Mouse (Mus musculus): ENCODE data around the gene Cnga1. TPM values are rescaled to one million over a fixed set of nuclear protein-coding genes. Genes with fewer than 3 reads are reported as not detected.
"Not testable (repeated sequence)": the region's sequence is repeated elsewhere in the genome, so short reads cannot be mapped to it uniquely, and the experiment has no call there.

Gene Cnga1
- polyA plus RNA-seq, 1 experiment = not detected

DNA sequence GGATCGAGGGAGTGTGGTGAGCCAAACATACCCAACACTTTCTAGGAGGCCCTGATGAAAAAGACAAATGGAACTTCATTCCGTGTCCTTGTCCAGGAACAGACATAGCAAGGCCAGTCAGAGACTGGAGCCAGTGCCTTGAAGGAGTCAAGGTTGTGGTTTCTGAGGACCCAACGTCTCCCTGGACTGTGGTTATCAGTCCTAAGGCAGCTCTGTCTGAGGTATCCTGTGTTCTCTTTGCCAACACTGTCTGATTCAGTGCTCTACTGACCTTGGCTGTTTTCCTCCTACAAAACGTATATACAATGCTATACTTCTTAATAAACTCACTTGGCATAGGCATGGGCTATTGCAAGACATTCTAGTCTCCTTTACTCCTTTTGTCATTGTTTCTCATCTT lies 26.7 kb downstream of the Cnga1 start:
- 87% methylated on average over 4 of the region's 4 CpGs for WGBS
- Histone ChIP-seq H3K4me1 (ENCODE audit: control insufficient read depth, insufficient read depth, low read length) (no peaks in the 10 kb centered on the region), H3K4me3 (ENCODE audit: insufficient read depth, low read depth, low read length) (no peak overlapping the region), H3K27ac (ENCODE audit: insufficient read depth, low read depth, low read length) (no peak overlapping the region)
- no peak for TF ChIP-seq CTCF (IDR thresholded peaks at IDR 0.05; ENCODE audit: insufficient read depth, low read depth, low read length)
- TF ChIP-seq POLR2A (IDR thresholded peaks at IDR 0.05; ENCODE audit: insufficient read depth, low read depth, low read length) = no peak

- H3K4me1 ChIP-seq (ENCODE audit: control insufficient read depth, insufficient read depth, low read length) = no peaks in the 10 kb centered on the region
- TF ChIP-seq CTCF (IDR thresholded peaks at IDR 0.05; ENCODE audit: insufficient read depth, low read depth, low read length) (no peak), POLR2A (IDR thresholded peaks at IDR 0.05; ENCODE audit: insufficient read depth, low read depth, low read length) (no peak)
- WGBS = 94% methylated on average over 4 of the region's 4 CpGs
- no peak overlapping the region for H3K27ac ChIP-seq (ENCODE audit: insufficient read depth, low read depth, low read length)
- no peak overlapping the region for H3K4me3 ChIP-seq (ENCODE audit: insufficient read depth, low read depth, low read length)
Measured at GRCm38 (mm10) chr5:72603138-72603537, 40.9 kb downstream of the Cnga1 start.

GRCm38 (mm10) chr5:72601006-72601405 lies 43.1 kb downstream of the Cnga1 start:
- 11% methylated on average over 5 of the region's 5 CpGs for WGBS
- no peak overlapping the region for H3K4me3 ChIP-seq (ENCODE audit: insufficient read depth, low read depth, low read length)
- peak; percentile 49; the same call in 1 of the 2 replicates for TF ChIP-seq CTCF (IDR thresholded peaks at IDR 0.05; ENCODE audit: insufficient read depth, low read depth, low read length)
- no peak for TF ChIP-seq POLR2A (IDR thresholded peaks at IDR 0.05; ENCODE audit: insufficient read depth, low read depth, low read length)

GRCm38 (mm10) chr5:72587192-72587681 lies 56.8 kb downstream of the Cnga1 start, which contains the start of gene Gm5868:
Gene Gm5868, minus strand, starts transcription at chr5:72587551.
- TF ChIP-seq POLR2A (IDR thresholded peaks at IDR 0.05; ENCODE audit: insufficient read depth, low read depth, low read length) (no peak), CTCF (IDR thresholded peaks at IDR 0.05; ENCODE audit: insufficient read depth, low read depth, low read length) (no peak)
- WGBS = 5% methylated on average over 38 of the region's 38 CpGs
- Histone ChIP-seq H3K4me1 (ENCODE audit: control insufficient read depth, insufficient read depth, low read length) (peaks cover 7% of the 10 kb centered on the region), H3K27ac (ENCODE audit: insufficient read depth, low read depth, low read length) (no peak within 1 kb of the TSS), H3K4me3 (ENCODE audit: insufficient read depth, low read depth, low read length) (peak within 1 kb of the TSS; percentile 23)

More at GRCm38 (mm10) chr5:72601006-72601405, 43.1 kb downstream of the Cnga1 start:
- H3K27ac ChIP-seq (ENCODE audit: insufficient read depth, low read depth, low read length) = no peak overlapping the region
- no peaks in the 10 kb centered on the region for H3K4me1 ChIP-seq (ENCODE audit: control insufficient read depth, insufficient read depth, low read length)

GRCm38 (mm10) chr5:72586667-72587191 lies 57.3 kb downstream of the Cnga1 start:
- 48% methylated on average over 25 of the region's 25 CpGs for WGBS
- H3K4me3 ChIP-seq (ENCODE audit: insufficient read depth, low read depth, low read length) = peak overlapping the region; percentile 23; the same call in 1 of the 2 replicates
- H3K27ac ChIP-seq (ENCODE audit: insufficient read depth, low read depth, low read length); H3K4me1 ChIP-seq (ENCODE audit: control insufficient read depth, insufficient read depth, low read length): not testable (repeated sequence)

DNA sequence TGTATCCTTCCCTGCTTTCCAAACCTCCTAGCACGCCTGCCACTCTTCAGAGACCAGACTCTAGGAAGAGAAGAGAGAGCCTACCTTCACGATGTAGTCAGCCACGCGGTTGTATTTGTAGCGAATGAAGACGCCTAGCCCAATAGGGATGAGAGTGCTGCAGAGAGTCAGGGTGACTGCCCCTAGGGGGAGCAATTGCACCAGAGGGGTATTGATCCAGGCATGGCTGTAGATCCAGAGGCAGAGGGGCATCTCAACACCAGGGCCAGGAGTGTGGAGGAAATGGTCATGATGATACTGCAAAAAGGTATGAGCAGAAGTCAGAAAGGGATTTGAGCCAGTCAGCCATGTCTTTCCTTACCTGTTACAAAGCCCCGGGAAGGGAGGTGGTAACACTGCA lies 58.0 kb downstream of the Cnga1 start:
- not testable (repeated sequence) for H3K27ac ChIP-seq (ENCODE audit: insufficient read depth, low read depth, low read length); H3K4me3 ChIP-seq (ENCODE audit: insufficient read depth, low read depth, low read length); H3K4me1 ChIP-seq (ENCODE audit: control insufficient read depth, insufficient read depth, low read length)
- 58% methylated on average over 7 of the region's 7 CpGs for WGBS

DNA sequence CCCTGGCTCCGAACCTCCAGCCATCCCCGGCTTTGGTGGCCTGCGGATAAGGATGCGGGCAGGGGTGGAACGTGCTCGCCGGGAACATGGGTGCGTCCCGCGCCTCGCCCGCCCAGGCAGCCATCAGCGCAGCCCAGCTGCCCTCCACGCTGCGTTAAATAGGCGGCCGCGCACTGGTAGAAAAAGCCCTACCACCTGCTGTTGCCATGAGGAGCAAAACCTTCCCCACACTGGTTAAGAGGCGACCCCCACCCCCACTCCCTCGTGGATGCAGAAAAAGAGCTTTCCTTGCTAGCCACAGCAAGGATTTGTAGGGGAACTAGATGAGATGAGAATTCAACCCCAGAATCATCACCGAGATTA lies 63.1 kb downstream of the Cnga1 start, which contains the start of gene Zar1:
Gene Zar1, minus strand, starts transcription at position 285 of the 363 bp plus-strand sequence.
- Histone ChIP-seq H3K4me3 (ENCODE audit: insufficient read depth, low read depth, low read length) (peak within 1 kb of the TSS; percentile 47), H3K27ac (ENCODE audit: insufficient read depth, low read depth, low read length) (peak within 1 kb of the TSS; percentile 77)
- 17% methylated on average over 19 of the region's 21 CpGs for WGBS
- H3K4me1 ChIP-seq (ENCODE audit: control insufficient read depth, insufficient read depth, low read length) = not testable (repeated sequence)

GRCm38 (mm10) chr5:72580088-72580969 lies 63.7 kb downstream of the Cnga1 start:
- Histone ChIP-seq H3K27ac (ENCODE audit: insufficient read depth, low read depth, low read length) (peak overlapping the region; percentile 77), H3K4me3 (ENCODE audit: insufficient read depth, low read depth, low read length) (peak overlapping the region; percentile 47)
- WGBS = 5% methylated on average over 70 of the region's 73 CpGs
- H3K4me1 ChIP-seq (ENCODE audit: control insufficient read depth, insufficient read depth, low read length) = not testable (repeated sequence)

DNA sequence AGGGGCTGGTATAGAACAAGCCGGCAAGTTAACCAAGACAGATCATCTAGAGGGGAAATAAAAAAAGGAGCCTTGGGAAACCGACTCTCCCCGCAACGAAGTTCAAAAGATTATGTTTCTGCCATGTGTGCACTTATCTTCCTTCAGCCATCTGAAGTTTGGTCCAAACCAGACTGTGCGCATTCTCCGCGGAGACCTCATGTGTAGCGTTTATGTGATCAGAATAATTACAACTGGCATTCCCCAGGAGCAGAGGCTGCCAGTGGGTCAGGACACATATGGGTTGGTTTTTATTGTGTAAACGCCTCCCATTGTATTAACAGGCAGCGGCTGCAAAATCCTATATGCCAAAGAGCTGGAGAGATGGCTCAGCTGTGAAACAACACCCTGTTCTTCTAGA lies 64.5 kb downstream of the Cnga1 start:
- not testable (repeated sequence) for H3K27ac ChIP-seq (ENCODE audit: insufficient read depth, low read depth, low read length); H3K4me3 ChIP-seq (ENCODE audit: insufficient read depth, low read depth, low read length); H3K4me1 ChIP-seq (ENCODE audit: control insufficient read depth, insufficient read depth, low read length)
- 28% methylated on average over 10 of the region's 10 CpGs for WGBS

DNA sequence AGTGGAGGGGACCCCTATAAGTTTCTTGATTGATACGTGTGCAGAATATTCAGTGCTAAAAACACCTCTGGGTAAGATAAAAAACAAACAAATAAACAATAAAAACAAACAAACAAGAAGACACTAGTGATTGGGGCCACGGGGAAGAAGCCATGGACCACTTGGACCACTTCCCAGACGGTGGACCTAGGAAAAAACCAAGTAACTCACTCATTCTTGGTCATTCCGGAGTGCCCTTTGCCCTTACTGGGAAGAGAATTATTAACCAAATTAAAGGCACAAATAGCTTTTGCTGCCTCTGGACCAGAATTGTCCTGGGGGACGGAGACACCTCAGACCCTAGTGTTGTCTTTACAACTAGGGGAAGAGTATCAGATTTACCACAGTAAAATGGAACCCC lies 78.5 kb downstream of the Cnga1 start:
- H3K27ac ChIP-seq (ENCODE audit: insufficient read depth, low read depth, low read length) = no peak overlapping the region
- WGBS = 89% methylated on average over 5 of the region's 5 CpGs
- no peak overlapping the region for H3K4me3 ChIP-seq (ENCODE audit: insufficient read depth, low read depth, low read length)
- TF ChIP-seq CTCF (IDR thresholded peaks at IDR 0.05; ENCODE audit: insufficient read depth, low read depth, low read length) (no peak), POLR2A (IDR thresholded peaks at IDR 0.05; ENCODE audit: insufficient read depth, low read depth, low read length) (no peak)
- H3K4me1 ChIP-seq (ENCODE audit: control insufficient read depth, insufficient read depth, low read length) = 0 out of 2 replicates have a peak, but pooled peaks cover 2% of the 10 kb centered on the region

DNA sequence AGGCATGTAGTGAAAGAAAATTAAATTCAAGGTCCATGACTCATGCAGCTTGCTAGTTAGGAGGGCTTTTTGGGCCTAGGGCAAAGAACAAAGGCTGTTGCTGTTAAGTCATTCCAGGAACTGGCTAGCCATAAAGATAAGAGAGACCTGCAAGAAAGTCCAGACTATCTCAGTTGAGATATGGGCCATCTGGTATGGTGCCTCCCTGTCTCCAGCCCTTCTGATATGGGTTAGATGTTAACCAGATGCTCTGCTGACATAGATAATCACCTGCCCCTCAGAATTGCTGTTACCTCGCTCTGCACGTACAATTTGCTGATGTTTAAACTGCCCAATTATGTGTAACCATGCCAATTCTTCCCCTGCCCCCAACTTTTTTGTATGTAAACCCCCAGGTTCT lies 80.9 kb downstream of the Cnga1 start:
- H3K4me1 ChIP-seq (ENCODE audit: control insufficient read depth, insufficient read depth, low read length); H3K4me3 ChIP-seq (ENCODE audit: insufficient read depth, low read depth, low read length); H3K27ac ChIP-seq (ENCODE audit: insufficient read depth, low read depth, low read length): not testable (repeated sequence)
- WGBS = 97% methylated on average over 2 of the region's 2 CpGs
